Mouse (Mus musculus) stomach, postnatal 0 days (tissue): ENCODE measurements around the gene Lrrc8c.

ENCODE experiments used
- CTCF ChIP-seq: IDR thresholded peaks from 2 replicates; pipeline ENCODE4 v1.5.1; 2016; ENCODE audit warnings: antibody characterized with exemption, low read depth, mild to moderate bottlenecking, moderate library complexity
- EP300 ChIP-seq: optimal IDR thresholded peaks from 2 replicates; pipeline ENCODE3; 2016; ENCODE audit warnings: antibody characterized with exemption

DNA sequence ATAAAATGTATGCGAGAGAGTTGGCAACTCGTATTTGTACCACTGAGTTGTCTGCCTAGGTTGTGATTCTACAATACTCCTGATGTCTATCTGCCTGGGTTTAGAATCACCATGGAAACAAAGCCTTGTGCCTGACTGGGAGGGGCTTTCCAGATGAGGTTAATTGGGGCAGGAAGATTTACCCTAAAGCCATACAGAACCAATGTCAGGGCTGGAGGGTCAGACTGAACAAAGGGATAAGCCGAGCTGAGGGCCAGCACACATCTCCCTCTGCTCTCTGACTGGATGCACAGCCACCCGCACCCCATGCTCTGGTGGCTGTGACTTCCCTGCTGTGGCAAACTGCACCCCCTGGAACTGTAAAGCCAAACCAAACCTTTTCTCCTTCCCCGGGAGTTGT, 94.8 kb downstream of the Lrrc8c start:
- TF ChIP-seq CTCF (no peak), EP300 (no peak)
